ENCODE assay signal across 7 mouse cellular contexts in genomic region chr17:29396821-29397242, GRCm38 (mm10). TPM values are rescaled to one million over a fixed set of nuclear protein-coding genes. Genes with fewer than 3 reads are reported as not detected.
DNase-seq lines count a peak whose midpoint lies in the region; ATAC-seq and TF ChIP-seq lines count a peak whose summit lies in the region.

No protein-coding gene starts in this region.

- no peaks in the 10 kb centered on the region for H3K9me3 ChIP-seq in embryonic facial prominence, embryonic 11.5 days (replicated peaks; ENCODE audit: control insufficient read depth, low read length)
- H3K9me3 ChIP-seq in limb, embryonic 11.5 days (ENCODE audit: control insufficient read depth, low read length), result no peaks in the 10 kb centered on the region
- H3K9me3 ChIP-seq in midbrain, embryonic 13.5 days, result no peaks in the 10 kb centered on the region

- no peak overlapping the region for H3K27ac ChIP-seq in embryonic facial prominence, embryonic 11.5 days (replicated peaks; ENCODE audit: low read depth, low read length)
- no peak overlapping the region for H3K27ac ChIP-seq in limb, embryonic 11.5 days (replicated peaks; ENCODE audit: low read depth, low read length)
- no peak overlapping the region for H3K27ac ChIP-seq in midbrain, embryonic 13.5 days
- peak overlapping the region; percentile 85 for H3K27ac ChIP-seq in small intestine, adult 2 months (ENCODE audit: insufficient read depth, low read depth, low read length)

- H3K27me3 ChIP-seq in embryonic facial prominence, embryonic 11.5 days (ENCODE audit: control insufficient read depth, insufficient read depth, low read length), result no peaks in the 10 kb centered on the region
- no peaks in the 10 kb centered on the region for H3K27me3 ChIP-seq in limb, embryonic 11.5 days (ENCODE audit: control insufficient read depth, insufficient read depth, low read length)
- H3K27me3 ChIP-seq in midbrain, embryonic 13.5 days, result peaks cover 25% of the 10 kb centered on the region
- H3K27me3 ChIP-seq in small intestine, adult 2 months (ENCODE audit: control insufficient read depth, insufficient read depth, low read length), result no peaks in the 10 kb centered on the region

- WGBS in embryonic facial prominence, embryonic 11.5 days, result 16% methylated on average over 6 of the region's 6 CpGs
- 20% methylated on average over 6 of the region's 6 CpGs for WGBS in limb, embryonic 11.5 days
- WGBS in midbrain, embryonic 13.5 days, result 20% methylated on average over 6 of the region's 6 CpGs
- 4% methylated on average over 6 of the region's 6 CpGs for WGBS in small intestine, adult 2 months

- peaks cover 12% of the 10 kb centered on the region for H3K4me1 ChIP-seq in embryonic facial prominence, embryonic 11.5 days (ENCODE audit: control insufficient read depth, insufficient read depth, low read length)
- H3K4me1 ChIP-seq in limb, embryonic 11.5 days (ENCODE audit: control insufficient read depth, insufficient read depth, low read length), result peaks cover 31% of the 10 kb centered on the region
- peaks cover 24% of the 10 kb centered on the region for H3K4me1 ChIP-seq in midbrain, embryonic 13.5 days (replicated peaks)
- H3K4me1 ChIP-seq in small intestine, adult 2 months (ENCODE audit: control insufficient read depth, insufficient read depth, insufficient read length, low read length), result peaks cover 49% of the 10 kb centered on the region

- no peak for TF ChIP-seq POLR2A in small intestine, adult 2 months (IDR thresholded peaks at IDR 0.05; ENCODE audit: low read depth, low read length)

- TF ChIP-seq CTCF in small intestine, adult 2 months (IDR thresholded peaks at IDR 0.05; ENCODE audit: extremely low read depth, insufficient read length, insufficient replicate concordance, low read depth, low read length), result peak; percentile 92

- peak; percentile 91 for DNase-seq in adrenal gland, postnatal 14 days
- DNase-seq in embryonic facial prominence, embryonic 11.5 days (ENCODE audit: low spot score), result peak; percentile 91
- peak; percentile 98 for DNase-seq in heart, adult 11 months
- peak; percentile 75 for DNase-seq in kidney, adult 11 months
- DNase-seq in limb, embryonic 11.5 days (ENCODE audit: low spot score), result peak; percentile 91

- H3K4me2 ChIP-seq in embryonic facial prominence, embryonic 11.5 days (ENCODE audit: low read depth, low read length), result no peak overlapping the region
- 0 out of 2 replicates have a peak overlapping the region, but pooled peaks have one; percentile 15 for H3K4me2 ChIP-seq in limb, embryonic 11.5 days (ENCODE audit: low read depth, severe bottlenecking)
- no peak overlapping the region for H3K4me2 ChIP-seq in midbrain, embryonic 13.5 days (replicated peaks)

- ATAC-seq in embryonic facial prominence, embryonic 11.5 days (replicated peaks; ENCODE audit: insufficient number of reproducible peaks, low FRiP score, low TSS enrichment, low read depth), result peak; percentile 60; the same call in 1 of the 2 replicates
- ATAC-seq in limb, embryonic 11.5 days (ENCODE audit: insufficient number of reproducible peaks, low FRiP score, low TSS enrichment, low read depth), result peak; percentile 75
- ATAC-seq in midbrain, embryonic 13.5 days, result peak; percentile 86

- H3K4me3 ChIP-seq in embryonic facial prominence, embryonic 11.5 days (ENCODE audit: low read depth, low read length), result no peak overlapping the region; the same call in 1 of the 2 replicates
- no peak overlapping the region for H3K4me3 ChIP-seq in limb, embryonic 11.5 days (ENCODE audit: low read depth, low read length)
- H3K4me3 ChIP-seq in midbrain, embryonic 13.5 days (replicated peaks), result no peak overlapping the region
- no peak overlapping the region for H3K4me3 ChIP-seq in small intestine, adult 2 months (ENCODE audit: low read depth, low read length)

- no peak overlapping the region for H3K9ac ChIP-seq in embryonic facial prominence, embryonic 11.5 days (replicated peaks; ENCODE audit: low read length)
- no peak overlapping the region for H3K9ac ChIP-seq in limb, embryonic 11.5 days (ENCODE audit: low read length)
- no peak overlapping the region for H3K9ac ChIP-seq in midbrain, embryonic 13.5 days (replicated peaks)

- no peaks in the 10 kb centered on the region for H3K36me3 ChIP-seq in embryonic facial prominence, embryonic 11.5 days (replicated peaks; ENCODE audit: control insufficient read depth, insufficient read depth, low read depth, low read length)
- no peaks in the 10 kb centered on the region for H3K36me3 ChIP-seq in limb, embryonic 11.5 days (ENCODE audit: control insufficient read depth, insufficient read depth, low read length)
- no peaks in the 10 kb centered on the region for H3K36me3 ChIP-seq in midbrain, embryonic 13.5 days
- H3K36me3 ChIP-seq in small intestine, adult 2 months (ENCODE audit: control insufficient read depth, insufficient read depth, low read length), result no peaks in the 10 kb centered on the region

RNA-seq across cellular contexts. Expression of gene Fgd2, which starts 36.1 kb away (rescaled TPM):
- total RNA-seq in adrenal gland, postnatal 14 days (2021), result 2.2 and 11.5 TPM in 2 replicates
- 7.0 and 8.6 TPM in 2 replicates for polyA plus RNA-seq in embryonic facial prominence, embryonic 11.5 days (2014; fragmentation: Nextera tagmentation; extraction: Ambion mirVana)
- 3.2 and 4.2 TPM in 2 replicates for polyA plus RNA-seq in limb, embryonic 11.5 days (2014; fragmentation: Nextera tagmentation; extraction: Ambion mirVana)
- polyA plus RNA-seq in midbrain, embryonic 13.5 days (2015; fragmentation: Nextera tagmentation; extraction: Ambion mirVana), result 3.2 and 3.3 TPM in 2 replicates
- 14.0 and 16.3 TPM in 2 replicates for polyA plus RNA-seq in small intestine, adult 2 months (2012; rRNA removed)

RNA-seq across cellular contexts. Expression of gene Mtch1, which starts 49.1 kb away (rescaled TPM):
- 300 and 316 TPM in 2 replicates for total RNA-seq in adrenal gland, postnatal 14 days (2021)
- 370 and 382 TPM in 2 replicates for polyA plus RNA-seq in embryonic facial prominence, embryonic 11.5 days (2014; fragmentation: Nextera tagmentation; extraction: Ambion mirVana)
- 318 and 321 TPM in 2 replicates for polyA plus RNA-seq in limb, embryonic 11.5 days (2014; fragmentation: Nextera tagmentation; extraction: Ambion mirVana)
- 398 and 461 TPM in 2 replicates for polyA plus RNA-seq in midbrain, embryonic 13.5 days (2015; fragmentation: Nextera tagmentation; extraction: Ambion mirVana)
- polyA plus RNA-seq in small intestine, adult 2 months (2012; rRNA removed), result 153 and 260 TPM in 2 replicates
